Mouse (Mus musculus): ENCODE measurements around the gene Zfp362. TPM values are rescaled to one million over a fixed set of nuclear protein-coding genes. Genes with fewer than 3 reads are reported as not detected.

The Zfp362 gene
- total RNA-seq (2021) = 10 to 100 TPM; 24.3 to 25.4 TPM
- long read RNA-seq, transcript Zfp362-202 (9 exons, 2,812 nt) = major isoform, 9 of 13 reads
- long read RNA-seq, partial matches to known transcripts = 2 of 13 reads
- long read RNA-seq, other reads (novel, unspliced or antisense) = 2 of 13 reads

- peak in 1 of 2 experiments; percentile 47 for DNase-seq (ENCODE audit: low spot score in 2 of 2)
Measured at GRCm38 (mm10) chr4:128806043-128806826, at the start of gene Zfp362. Gene Zfp362 (minus strand): TSS chr4:128806045.

- DNase-seq (ENCODE audit: low spot score in 2 of 2) = no peak
Measured at GRCm38 (mm10) chr4:128855613-128856040, 49.8 kb upstream of the Zfp362 start.

- DNase-seq (ENCODE audit: low spot score in 2 of 2) = no peak
Measured at GRCm38 (mm10) chr4:128853117-128853516, 47.3 kb upstream of the Zfp362 start.

GRCm38 (mm10) chr4:128852266-128852887 is 46.5 kb upstream of the Zfp362 start:
- DNase-seq (ENCODE audit: low spot score in 2 of 2) = no peak

- no peak for DNase-seq (ENCODE audit: low spot score in 2 of 2)
Measured at GRCm38 (mm10) chr4:128849686-128850085, 43.8 kb upstream of the Zfp362 start.

- DNase-seq (ENCODE audit: low spot score in 2 of 2) = no peak
Measured at GRCm38 (mm10) chr4:128848961-128849360, 43.1 kb upstream of the Zfp362 start.

GRCm38 (mm10) chr4:128845367-128845973 is 39.6 kb upstream of the Zfp362 start:
- no peak for DNase-seq (ENCODE audit: low spot score in 2 of 2)

GRCm38 (mm10) chr4:128844566-128844965 is 38.7 kb upstream of the Zfp362 start:
- no peak for DNase-seq (ENCODE audit: low spot score in 2 of 2)

- no peak for DNase-seq (ENCODE audit: low spot score in 2 of 2)
Measured at GRCm38 (mm10) chr4:128841259-128841658, 35.4 kb upstream of the Zfp362 start.

GRCm38 (mm10) chr4:128839811-128840738 is 34.2 kb upstream of the Zfp362 start:
- peak in 1 of 2 experiments; percentile 4 for DNase-seq (ENCODE audit: low spot score in 2 of 2)

GRCm38 (mm10) chr4:128838202-128838601 is 32.4 kb upstream of the Zfp362 start:
- DNase-seq (ENCODE audit: low spot score in 2 of 2) = no peak

GRCm38 (mm10) chr4:128824131-128824530 is 18.3 kb upstream of the Zfp362 start:
- DNase-seq (ENCODE audit: low spot score in 2 of 2) = no peak

- no peak for DNase-seq (ENCODE audit: low spot score in 2 of 2)
Measured at GRCm38 (mm10) chr4:128820568-128820967, 14.7 kb upstream of the Zfp362 start.

GRCm38 (mm10) chr4:128817011-128817410 is 11.2 kb upstream of the Zfp362 start:
- DNase-seq (ENCODE audit: low spot score in 2 of 2) = no peak

- DNase-seq (ENCODE audit: low spot score in 2 of 2) = peak; percentile 84 to 93
Measured at GRCm38 (mm10) chr4:128811382-128812056, 5.7 kb upstream of the Zfp362 start.

- no peak for DNase-seq (ENCODE audit: low spot score in 2 of 2)
Measured at GRCm38 (mm10) chr4:128806827-128807179, 958 bp upstream of the Zfp362 start.

- peak in 1 of 2 experiments; percentile 52 for DNase-seq (ENCODE audit: low spot score in 2 of 2)
Measured at GRCm38 (mm10) chr4:128805150-128806042, 449 bp downstream of the Zfp362 start.

- DNase-seq (ENCODE audit: low spot score in 2 of 2) = no peak
Measured at GRCm38 (mm10) chr4:128804426-128805149, 1.3 kb downstream of the Zfp362 start.

GRCm38 (mm10) chr4:128803569-128803968 is 2.3 kb downstream of the Zfp362 start:
- DNase-seq (ENCODE audit: low spot score in 2 of 2) = no peak
